8 mouse cellular contexts compared by ENCODE assay signal in the genomic region with DNA sequence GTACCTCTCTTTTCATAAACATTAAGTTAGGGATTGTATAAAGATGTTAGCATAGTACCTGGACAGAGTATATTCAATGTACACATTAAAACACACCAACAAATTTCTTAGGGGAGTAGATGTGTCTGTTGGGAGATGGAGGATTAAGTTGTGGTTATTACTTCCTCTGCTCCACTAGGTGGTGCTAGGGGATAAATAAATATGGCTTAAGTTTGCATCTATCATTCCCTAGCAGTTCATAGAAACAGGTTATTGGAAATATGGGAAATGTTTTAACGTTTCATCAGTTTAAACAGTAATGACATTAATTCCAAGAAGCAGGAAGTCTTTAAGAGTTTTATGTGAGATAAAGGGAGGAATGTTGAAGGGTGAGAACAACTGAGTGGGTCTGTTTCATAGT. TPM values are rescaled to one million over a fixed set of nuclear protein-coding genes. Genes with fewer than 3 reads are reported as not detected.
DNase-seq lines count a peak whose midpoint lies in the region; ATAC-seq and TF ChIP-seq lines count a peak whose summit lies in the region.

No protein-coding gene starts in this region.

- 47% methylated on average over 1 of the region's 1 CpGs for WGBS in heart, postnatal 0 days

- no peak for TF ChIP-seq EP300 in heart, postnatal 0 days (IDR thresholded peaks at IDR 0.05; ENCODE audit: low read depth)

- peak; percentile 68 for TF ChIP-seq CTCF in heart, postnatal 0 days (IDR thresholded peaks at IDR 0.05; ENCODE audit: low read depth)

- ATAC-seq in heart, postnatal 0 days (ENCODE audit: insufficient read depth, low read depth), result no peak
- no peak for ATAC-seq in monocyte, adult 5-6 weeks (replicated peaks; ENCODE audit: insufficient number of reproducible peaks, low FRiP score, low TSS enrichment, poor library complexity, severe bottlenecking)

- H3K36me3 ChIP-seq in heart, postnatal 0 days (replicated peaks; ENCODE audit: control insufficient read depth, insufficient read depth, low read length), result peaks cover 42% of the 10 kb centered on the region

- DNase-seq in heart, postnatal 0 days (ENCODE audit: low spot score), result peak; percentile 48
- DNase-seq in heart, adult 11 months, result no peak
- DNase-seq in 3T3-L1 (ENCODE audit: low read depth, low spot score), result peak; percentile 67
- DNase-seq in Muller cell, postnatal 12 days (ENCODE audit: inconsistent ontology term), result peak; percentile 27
- peak; percentile 43 for DNase-seq in forelimb bud, embryonic 11.5 days (ENCODE audit: low read depth, low spot score)
- DNase-seq in spleen, postnatal 10 days (ENCODE audit: low spot score in 2 of 2), result no peak
- DNase-seq in right cerebral cortex, postnatal 25 days, result no peak

- no peak overlapping the region for H3K9ac ChIP-seq in heart, postnatal 0 days (replicated peaks; ENCODE audit: low read depth, low read length)

- H3K4me3 ChIP-seq in heart, postnatal 0 days (ENCODE audit: low read depth, low read length), result no peak overlapping the region

- no peak overlapping the region for H3K27ac ChIP-seq in heart, postnatal 0 days (ENCODE audit: low read depth)

- H3K9me3 ChIP-seq in heart, postnatal 0 days (replicated peaks; ENCODE audit: control insufficient read depth, low read length), result no peaks in the 10 kb centered on the region

- no peaks in the 10 kb centered on the region for H3K4me1 ChIP-seq in heart, postnatal 0 days (ENCODE audit: control insufficient read depth, insufficient read depth)

- no peaks in the 10 kb centered on the region for H3K27me3 ChIP-seq in heart, postnatal 0 days (ENCODE audit: control insufficient read depth, insufficient read depth, low read length)

- H3K4me2 ChIP-seq in heart, postnatal 0 days (ENCODE audit: low read depth, low read length), result no peak overlapping the region

RNA-seq across cellular contexts. Expression of a gene that starts 13.0 kb away (rescaled TPM):
- 41.9 and 84.1 TPM in 2 replicates for total RNA-seq in heart, postnatal 0 days (2014; rRNA removed; ENCODE audit: low replicate concordance)
- 56.5 and 63.4 TPM in 2 replicates for polyA plus RNA-seq in heart, postnatal 0 days (2015; fragmentation: Nextera tagmentation; extraction: Ambion mirVana)
- total RNA-seq in monocyte, adult 5-6 weeks (2017), result 151 to 231 TPM (median 193 TPM) in 3 replicates

Comparison
In these comparisons a context has a peak if more than half of its experiments do, and no peak if none do; other contexts are left out.
1. DNase-seq: peak in heart, postnatal 0 days (single experiment), 3T3-L1 (single experiment), Muller cell, postnatal 12 days (single experiment) and forelimb bud, embryonic 11.5 days (single experiment); none in heart, adult 11 months (single experiment), spleen, postnatal 10 days (0 of 2) and right cerebral cortex, postnatal 25 days (single experiment).